Mouse (Mus musculus): ENCODE measurements at regions not wholly inside any gene's neighbourhood (a gene's known extent, or its start where the extent isn't known, plus 50 kb on each side); places are given as distances from the start of the nearest gene placed in this dataset.

DNA sequence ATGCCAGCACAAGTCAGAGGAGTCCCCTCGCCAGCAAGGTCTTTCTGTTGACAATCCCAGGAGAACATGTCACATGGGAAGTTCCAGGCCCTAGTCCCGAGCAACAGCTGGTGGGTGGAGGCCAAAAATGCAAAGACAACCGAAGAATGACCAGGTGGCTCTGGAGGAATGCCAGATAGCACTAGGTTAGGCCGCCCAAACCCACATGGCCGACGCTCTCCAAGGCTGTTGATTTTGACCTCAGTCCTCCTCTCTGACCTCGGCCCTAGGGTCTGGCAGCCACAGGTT, 76.4 kb downstream of the Rpl14 start:
- ATAC-seq = no peak

DNA sequence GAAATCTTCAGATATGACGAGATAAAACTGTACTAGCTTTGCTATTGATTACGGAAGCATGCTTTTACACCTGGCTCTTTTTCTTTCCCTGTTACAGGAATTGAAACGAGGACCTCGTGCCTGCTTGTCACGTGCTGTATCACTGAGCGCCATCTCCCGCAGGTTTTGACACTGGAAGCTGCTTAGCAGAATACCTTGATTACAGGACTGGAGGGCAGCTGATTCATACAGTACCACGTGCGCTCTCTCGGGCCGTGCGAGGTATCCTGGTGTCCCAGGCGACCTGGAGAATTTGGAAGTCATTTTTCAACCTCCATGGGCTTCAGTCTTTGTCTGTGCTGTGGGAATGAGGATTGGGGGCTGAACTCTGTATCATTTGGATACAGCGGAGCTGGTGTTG, 81.5 kb downstream of the Rpl14 start:
- WGBS = 76% methylated on average over 14 of the region's 14 CpGs
- Histone ChIP-seq H3K4me1 (ENCODE audit: insufficient read depth) (no peaks in the 10 kb centered on the region), H3K4me3 (ENCODE audit: low read depth, low read length) (no peak overlapping the region), H3K27me3 (ENCODE audit: insufficient read depth, low read length) (no peaks in the 10 kb centered on the region), H3K27ac (ENCODE audit: low read depth, low read length) (no peak overlapping the region), H3K4me2 (ENCODE audit: low read depth) (no peak overlapping the region), H3K9me3 (ENCODE audit: low read length) (no peaks in the 10 kb centered on the region), H3K9ac (no peak overlapping the region), H3K36me3 (ENCODE audit: insufficient read depth) (no peaks in the 10 kb centered on the region)
- no peak for DNase-seq
- ATAC-seq = no peak
- no peak for TF ChIP-seq CTCF (IDR thresholded peaks at IDR 0.05; ENCODE audit: low read depth)

More for the DNA sequence above, 76.4 kb downstream of the Rpl14 start:
- H3K27me3 ChIP-seq (ENCODE audit: insufficient read depth, low read length) = no peaks in the 10 kb centered on the region
- no peak for DNase-seq
- H3K27ac ChIP-seq (ENCODE audit: low read depth, low read length) = 0 out of 2 replicates have a peak overlapping the region, but pooled peaks have one; percentile 31
- TF ChIP-seq CTCF (IDR thresholded peaks at IDR 0.05; ENCODE audit: low read depth) = no peak
- no peaks in the 10 kb centered on the region for H3K9me3 ChIP-seq (ENCODE audit: low read length)
- H3K4me3 ChIP-seq (ENCODE audit: low read depth, low read length) = no peak overlapping the region
- H3K4me2 ChIP-seq (ENCODE audit: low read depth) = no peak overlapping the region
- 73% methylated on average over 7 of the region's 7 CpGs for WGBS
- H3K9ac ChIP-seq = no peak overlapping the region
- H3K36me3 ChIP-seq (ENCODE audit: insufficient read depth) = no peaks in the 10 kb centered on the region
- H3K4me1 ChIP-seq (ENCODE audit: insufficient read depth) = no peaks in the 10 kb centered on the region

DNA sequence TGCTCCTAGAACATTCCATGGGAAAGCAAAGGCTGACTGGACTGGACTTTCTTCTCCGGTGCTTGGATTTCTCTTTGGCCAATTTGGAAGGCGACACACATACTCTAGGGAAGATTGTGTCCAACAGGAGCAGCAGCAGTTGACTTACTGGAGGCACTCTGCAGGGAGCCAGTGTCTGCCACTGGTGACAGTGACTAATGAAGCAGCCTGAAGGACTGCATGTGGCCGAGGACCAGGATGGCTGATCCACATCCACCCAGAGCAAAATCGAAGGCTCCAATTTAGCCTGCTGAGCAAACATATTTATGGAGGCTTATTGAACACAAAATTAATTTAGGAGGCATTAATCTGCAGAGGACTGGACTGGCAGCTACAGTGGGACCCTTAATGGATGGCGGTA, 81.9 kb downstream of the Rpl14 start:
- no peaks in the 10 kb centered on the region for H3K36me3 ChIP-seq (ENCODE audit: insufficient read depth)
- H3K4me2 ChIP-seq (ENCODE audit: low read depth) = no peak overlapping the region
- DNase-seq (no peak), ATAC-seq (no peak)
- H3K27me3 ChIP-seq (ENCODE audit: insufficient read depth, low read length) = no peaks in the 10 kb centered on the region
- no peak overlapping the region for H3K27ac ChIP-seq (ENCODE audit: low read depth, low read length)
- H3K4me1 ChIP-seq (ENCODE audit: insufficient read depth) = no peaks in the 10 kb centered on the region
- no peak overlapping the region for H3K9ac ChIP-seq
- no peak overlapping the region for H3K4me3 ChIP-seq (ENCODE audit: low read depth, low read length)
- H3K9me3 ChIP-seq (ENCODE audit: low read length) = no peaks in the 10 kb centered on the region
- 60% methylated on average over 5 of the region's 5 CpGs for WGBS
- no peak for TF ChIP-seq CTCF (IDR thresholded peaks at IDR 0.05; ENCODE audit: low read depth)

DNA sequence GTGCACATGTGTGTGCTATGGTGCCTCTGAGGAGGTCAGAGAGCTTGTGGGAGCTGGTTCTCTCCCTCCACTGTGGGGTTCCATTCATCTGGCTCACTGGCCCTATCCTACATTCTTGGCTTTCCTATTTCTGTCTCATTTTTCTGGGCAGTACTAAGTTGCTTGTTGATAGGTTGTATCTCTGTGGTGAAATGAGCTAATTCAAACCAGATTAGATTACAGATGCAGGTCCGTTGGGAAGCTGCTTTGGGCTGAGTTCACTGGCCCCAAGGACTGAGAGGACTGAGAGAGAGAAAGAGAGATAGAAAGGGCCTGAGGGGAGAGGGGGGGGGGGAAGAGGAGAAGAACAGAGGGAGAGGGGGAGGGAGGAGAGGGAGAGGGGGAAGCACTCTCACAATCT, 83.5 kb downstream of the Rpl14 start:
- Histone ChIP-seq H3K27me3 (ENCODE audit: insufficient read depth, low read length) (no peaks in the 10 kb centered on the region), H3K27ac (ENCODE audit: low read depth, low read length) (no peak overlapping the region), H3K4me3 (ENCODE audit: low read depth, low read length) (no peak overlapping the region), H3K36me3 (ENCODE audit: insufficient read depth) (no peaks in the 10 kb centered on the region), H3K4me2 (ENCODE audit: low read depth) (no peak overlapping the region), H3K4me1 (ENCODE audit: insufficient read depth) (no peaks in the 10 kb centered on the region), H3K9ac (no peak overlapping the region), H3K9me3 (ENCODE audit: low read length) (no peaks in the 10 kb centered on the region)
- WGBS = 20% methylated on average over 1 of the region's 1 CpGs
- ATAC-seq = no peak
- no peak for DNase-seq
- TF ChIP-seq CTCF (IDR thresholded peaks at IDR 0.05; ENCODE audit: low read depth) = no peak

DNA sequence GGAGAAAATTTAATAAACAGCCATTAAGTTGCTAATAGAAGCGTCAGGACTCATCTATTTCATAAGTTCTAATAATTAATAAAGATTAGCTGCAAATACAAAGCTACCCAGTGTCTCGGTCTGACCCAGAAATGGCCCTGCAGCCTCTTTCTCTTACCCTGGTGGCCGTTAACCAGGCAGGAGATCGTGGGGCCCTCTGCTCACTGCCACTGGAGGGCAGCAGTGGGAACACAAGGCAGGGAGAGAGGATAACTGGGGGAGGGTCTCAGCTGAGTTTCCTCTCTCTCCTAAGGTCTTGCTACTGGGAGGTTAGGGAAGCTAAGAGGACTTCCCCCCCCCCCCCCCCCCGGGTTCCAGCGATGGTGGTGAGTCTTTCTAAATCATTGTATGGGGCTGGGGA, 85.7 kb downstream of the Rpl14 start:
- ATAC-seq (no peak), DNase-seq (no peak)
- peak; percentile 72 for TF ChIP-seq CTCF (IDR thresholded peaks at IDR 0.05; ENCODE audit: low read depth)
- Histone ChIP-seq H3K27me3 (ENCODE audit: insufficient read depth, low read length) (no peaks in the 10 kb centered on the region), H3K36me3 (ENCODE audit: insufficient read depth) (no peaks in the 10 kb centered on the region), H3K9me3 (ENCODE audit: low read length) (no peaks in the 10 kb centered on the region), H3K4me2 (ENCODE audit: low read depth) (no peak overlapping the region), H3K4me3 (ENCODE audit: low read depth, low read length) (no peak overlapping the region), H3K9ac (no peak overlapping the region), H3K27ac (ENCODE audit: low read depth, low read length) (no peak overlapping the region), H3K4me1 (ENCODE audit: insufficient read depth) (no peaks in the 10 kb centered on the region)
- 12% methylated on average over 6 of the region's 6 CpGs for WGBS

DNA sequence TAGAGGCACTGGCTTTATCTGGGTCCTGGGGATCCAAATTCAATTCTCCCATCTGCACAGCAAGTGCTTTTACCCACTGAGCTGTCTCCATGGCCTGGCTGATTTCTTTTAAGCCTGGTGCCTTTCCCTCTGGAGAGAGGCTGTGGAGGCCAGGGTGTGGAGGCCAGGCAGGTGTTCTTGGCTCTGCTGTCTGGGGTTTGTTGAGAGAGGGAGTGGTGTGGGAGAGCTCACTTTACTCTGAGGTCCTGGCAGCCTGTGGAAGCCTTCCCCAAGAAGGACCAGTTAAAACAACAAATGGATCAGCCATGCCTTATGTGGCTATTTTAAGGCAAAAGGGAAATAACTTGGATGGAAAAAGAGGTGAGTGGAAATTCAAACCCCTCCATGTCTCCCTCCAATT, 86.5 kb downstream of the Rpl14 start:
- no peak for TF ChIP-seq CTCF (IDR thresholded peaks at IDR 0.05; ENCODE audit: low read depth)
- no peaks in the 10 kb centered on the region for H3K36me3 ChIP-seq (ENCODE audit: insufficient read depth)
- no peak for DNase-seq

DNA sequence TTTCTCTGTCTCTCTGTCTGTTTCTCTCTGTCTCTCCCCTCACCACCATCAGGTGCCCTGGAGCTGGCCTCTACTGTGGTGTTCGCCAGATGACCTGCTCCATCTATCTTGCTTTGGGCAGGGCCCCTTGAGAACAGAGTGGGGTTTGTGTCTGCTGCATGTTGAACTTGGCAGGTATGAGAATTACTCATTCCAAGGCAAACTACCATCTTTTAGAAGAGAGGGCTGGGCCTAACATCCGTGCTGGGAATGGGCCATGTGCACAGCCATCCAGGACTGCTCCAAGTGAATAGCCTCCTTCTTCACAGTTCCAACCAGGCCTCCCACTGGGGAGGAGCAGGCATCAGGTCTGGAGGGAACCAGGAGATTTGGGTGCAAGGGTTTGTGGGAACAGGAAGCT, 87.3 kb downstream of the Rpl14 start:
- Histone ChIP-seq H3K4me2 (ENCODE audit: low read depth) (no peak overlapping the region), H3K36me3 (ENCODE audit: insufficient read depth) (no peaks in the 10 kb centered on the region), H3K9me3 (ENCODE audit: low read length) (no peaks in the 10 kb centered on the region), H3K27me3 (ENCODE audit: insufficient read depth, low read length) (no peaks in the 10 kb centered on the region), H3K4me3 (ENCODE audit: low read depth, low read length) (no peak overlapping the region), H3K4me1 (ENCODE audit: insufficient read depth) (no peaks in the 10 kb centered on the region), H3K27ac (ENCODE audit: low read depth, low read length) (no peak overlapping the region), H3K9ac (no peak overlapping the region)
- no peak for TF ChIP-seq CTCF (IDR thresholded peaks at IDR 0.05; ENCODE audit: low read depth)
- no peak for ATAC-seq
- 74% methylated on average over 2 of the region's 2 CpGs for WGBS
- no peak for DNase-seq

More for the DNA sequence above, 86.5 kb downstream of the Rpl14 start:
- H3K27me3 ChIP-seq (ENCODE audit: insufficient read depth, low read length) = no peaks in the 10 kb centered on the region
- H3K4me2 ChIP-seq (ENCODE audit: low read depth) = no peak overlapping the region
- no peak overlapping the region for H3K4me3 ChIP-seq (ENCODE audit: low read depth, low read length)
- ATAC-seq = no peak
- H3K27ac ChIP-seq (ENCODE audit: low read depth, low read length) = no peak overlapping the region
- no peaks in the 10 kb centered on the region for H3K9me3 ChIP-seq (ENCODE audit: low read length)
- H3K9ac ChIP-seq = no peak overlapping the region
- H3K4me1 ChIP-seq (ENCODE audit: insufficient read depth) = no peaks in the 10 kb centered on the region

DNA sequence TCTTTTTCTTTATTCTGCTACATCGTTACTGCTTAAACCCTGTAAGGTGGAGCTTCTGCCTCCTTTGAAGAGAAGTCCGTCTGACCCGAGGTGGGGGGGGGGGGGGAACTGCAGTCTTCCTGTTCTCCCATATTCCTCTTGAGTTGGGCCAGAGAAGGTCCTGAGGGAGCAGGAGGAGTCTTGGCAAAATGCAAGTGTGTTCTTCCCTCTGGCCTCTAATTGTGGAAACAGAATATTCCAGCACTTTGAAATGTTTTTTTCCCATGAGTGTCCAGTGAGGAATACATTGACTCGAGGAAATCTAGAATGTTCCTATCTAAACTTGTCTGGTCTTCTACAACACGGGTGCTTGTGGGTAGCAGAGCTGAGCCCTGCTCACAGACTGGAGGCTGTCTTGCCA, 90.0 kb downstream of the Rpl14 start:
- WGBS = 46% methylated on average over 5 of the region's 5 CpGs
- H3K9ac ChIP-seq = no peak overlapping the region
- H3K36me3 ChIP-seq (ENCODE audit: insufficient read depth) = no peaks in the 10 kb centered on the region
- no peak overlapping the region for H3K27ac ChIP-seq (ENCODE audit: low read depth, low read length)
- DNase-seq (no peak), ATAC-seq (no peak)
- TF ChIP-seq CTCF (IDR thresholded peaks at IDR 0.05; ENCODE audit: low read depth) = no peak
- H3K4me3 ChIP-seq (ENCODE audit: low read depth, low read length) = no peak overlapping the region
- H3K9me3 ChIP-seq (ENCODE audit: low read length) = no peaks in the 10 kb centered on the region
- H3K27me3 ChIP-seq (ENCODE audit: insufficient read depth, low read length) = no peaks in the 10 kb centered on the region
- H3K4me1 ChIP-seq (ENCODE audit: insufficient read depth) = no peaks in the 10 kb centered on the region
- H3K4me2 ChIP-seq (ENCODE audit: low read depth) = no peak overlapping the region
